Mouse (Mus musculus) forebrain, embryonic 11.5 days (tissue): Measurements from ENCODE around the gene Nop16. TPM values are rescaled to one million over a fixed set of nuclear protein-coding genes. Genes with fewer than 3 reads are reported as not detected.

Experiments
- ATAC-seq: fragments of 200-750 bp; cut with Nextera tagmentation; replicated peaks from 2 replicates; pipeline ENCODE4 v1.8.0; 2017; ENCODE audit warnings: moderate TSS enrichment; ENCODE audit not compliant: low FRiP score
- DNase-seq: peaks from one replicate; pipeline ENCODE4 v3.0.0-alpha.2; 2017; ENCODE audit warnings: low spot score
- H3K27ac ChIP-seq: fragments of 300-500 bp; sonication (generic); 2 replicates; pipeline ENCODE4 v1.5.1; 2014; ENCODE audit warnings: low read depth, low read length
- H3K27me3 ChIP-seq: fragments of 300-500 bp; sonication (generic); 2 replicates; pipeline ENCODE4 v1.6.1; 2014; ENCODE audit warnings: mild to moderate bottlenecking, low read length, mixed read lengths; ENCODE audit not compliant: control insufficient read depth, insufficient read depth
- H3K36me3 ChIP-seq: fragments of 300-500 bp; sonication (generic); 2 replicates; pipeline ENCODE4 v1.6.1; 2014; ENCODE audit warnings: mild to moderate bottlenecking, low read length, moderate library complexity, mixed read lengths; ENCODE audit not compliant: control insufficient read depth, insufficient read depth
- H3K4me1 ChIP-seq: fragments of 300-500 bp; sonication (generic); replicated peaks from 2 replicates; pipeline ENCODE4 v1.6.1; 2014; ENCODE audit warnings: low read length, mixed read lengths; ENCODE audit not compliant: control insufficient read depth, insufficient read depth
- H3K4me2 ChIP-seq: fragments of 300-500 bp; sonication (generic); 2 replicates; pipeline ENCODE4 v1.6.1; 2014; ENCODE audit warnings: low read depth, mild to moderate bottlenecking, low read length, moderate library complexity, mixed read lengths; ENCODE audit not compliant: severe bottlenecking
- H3K4me3 ChIP-seq: fragments of 300-500 bp; sonication (generic); 2 replicates; pipeline ENCODE4 v1.5.1; 2014; ENCODE audit warnings: low read depth, low read length
- H3K9ac ChIP-seq: fragments of 300-500 bp; sonication (generic); 2 replicates; pipeline ENCODE4 v1.6.1; 2014; ENCODE audit warnings: low read length
- H3K9me3 ChIP-seq: fragments of 300-500 bp; sonication (generic); 2 replicates; pipeline ENCODE4 v1.6.1; 2016; ENCODE audit warnings: low read length, mixed read lengths; ENCODE audit not compliant: control insufficient read depth
- WGBS: fragments of 180-500 bp; shearing (Covaris S2); extraction: QIAGEN DNeasy Blood & Tissue Kit; methylation state at CpG from one replicate; pipeline ENCODE4 v1.1.7; 2014; 5-methylcytosine and 5-hydroxymethylcytosine counted together
- microRNA-seq: library from miRNA; unstranded; fragments of <30 nt; microRNA quantifications from one replicate; pipeline ENCODE4, GENCODE M21; 2016; ENCODE audit not compliant: insufficient number of aligned reads
- polyA plus RNA-seq: library from polyadenylated mRNA; unstranded; fragments of >200 nt; fragmentation: Nextera tagmentation; extraction: Ambion mirVana; gene quantifications from 2 replicates; pipeline ENCODE4 v1.2.1, GENCODE M21; 2014

The Nop16 gene
- polyA plus RNA-seq, 1 experiment from 2014 or later, result 71.1 TPM

- H3K36me3 ChIP-seq, result peaks cover 16% of the 10 kb centered on the region; the same call in 1 of the 2 replicates
- no peak for ATAC-seq
- no peak overlapping the region for H3K9ac ChIP-seq
- WGBS, result 86% methylated on average over 7 of the region's 7 CpGs
- peaks cover 6% of the 10 kb centered on the region; the same call in 1 of the 2 replicates for H3K4me1 ChIP-seq
- H3K9me3 ChIP-seq, result no peaks in the 10 kb centered on the region
- no peak for DNase-seq
- no peak overlapping the region for H3K27ac ChIP-seq
- H3K27me3 ChIP-seq, result no peaks in the 10 kb centered on the region
- no peak overlapping the region for H3K4me3 ChIP-seq
- H3K4me2 ChIP-seq, result no peak overlapping the region
These were observed 27.3 kb downstream of the Nop16 start for GRCm38 (mm10) chr13:54562562-54562961.

GRCm38 (mm10) chr13:54560608-54561007 is 29.3 kb downstream of the Nop16 start:
- H3K36me3 ChIP-seq, result peaks cover 16% of the 10 kb centered on the region; the same call in 1 of the 2 replicates
- H3K4me3 ChIP-seq, result no peak overlapping the region
- no peak for DNase-seq
- H3K27me3 ChIP-seq, result no peaks in the 10 kb centered on the region
- H3K27ac ChIP-seq, result no peak overlapping the region
- 92% methylated on average over 7 of the region's 7 CpGs for WGBS
- no peaks in the 10 kb centered on the region for H3K9me3 ChIP-seq
- H3K4me2 ChIP-seq, result no peak overlapping the region
- peaks cover 6% of the 10 kb centered on the region; the same call in 1 of the 2 replicates for H3K4me1 ChIP-seq
- H3K9ac ChIP-seq, result no peak overlapping the region
- no peak for ATAC-seq

- no peak overlapping the region for H3K4me3 ChIP-seq
- H3K27ac ChIP-seq, result no peak overlapping the region
- peaks cover 6% of the 10 kb centered on the region; the same call in 1 of the 2 replicates for H3K4me1 ChIP-seq
- 96% methylated on average over 2 of the region's 2 CpGs for WGBS
- H3K9me3 ChIP-seq, result no peaks in the 10 kb centered on the region
- ATAC-seq (no peak), DNase-seq (no peak)
- no peak overlapping the region for H3K9ac ChIP-seq
- peaks cover 16% of the 10 kb centered on the region; the same call in 1 of the 2 replicates for H3K36me3 ChIP-seq
- no peaks in the 10 kb centered on the region for H3K27me3 ChIP-seq
- no peak overlapping the region for H3K4me2 ChIP-seq
These were observed 30.2 kb downstream of the Nop16 start for GRCm38 (mm10) chr13:54559656-54560055.

- Histone ChIP-seq H3K36me3 (peaks cover 16% of the 10 kb centered on the region; the same call in 1 of the 2 replicates), H3K4me1 (no peaks in the 10 kb centered on the region), H3K9ac (no peak overlapping the region), H3K27ac (no peak overlapping the region), H3K4me3 (no peak overlapping the region), H3K9me3 (no peaks in the 10 kb centered on the region), H3K4me2 (no peak overlapping the region), H3K27me3 (no peaks in the 10 kb centered on the region)
- no peak for DNase-seq
- WGBS, result 97% methylated on average over 1 of the region's 1 CpGs
- ATAC-seq, result no peak
These were observed 32.2 kb downstream of the Nop16 start for GRCm38 (mm10) chr13:54557652-54558051.

- 96% methylated on average over 3 of the region's 3 CpGs for WGBS
- DNase-seq (no peak), ATAC-seq (no peak)
- H3K9ac ChIP-seq, result no peak overlapping the region
- no peaks in the 10 kb centered on the region for H3K4me1 ChIP-seq
- no peak overlapping the region for H3K27ac ChIP-seq
- H3K9me3 ChIP-seq, result no peaks in the 10 kb centered on the region
- H3K36me3 ChIP-seq, result peaks cover 16% of the 10 kb centered on the region; the same call in 1 of the 2 replicates
- no peaks in the 10 kb centered on the region for H3K27me3 ChIP-seq
- H3K4me2 ChIP-seq, result no peak overlapping the region
- H3K4me3 ChIP-seq, result no peak overlapping the region
These were observed 33.1 kb downstream of the Nop16 start for GRCm38 (mm10) chr13:54556796-54557195.

- no peaks in the 10 kb centered on the region for H3K27me3 ChIP-seq
- peaks cover 16% of the 10 kb centered on the region; the same call in 1 of the 2 replicates for H3K36me3 ChIP-seq
- DNase-seq (no peak), ATAC-seq (no peak)
- no peaks in the 10 kb centered on the region for H3K4me1 ChIP-seq
- H3K4me3 ChIP-seq, result no peak overlapping the region
- H3K9ac ChIP-seq, result no peak overlapping the region
- no peaks in the 10 kb centered on the region for H3K9me3 ChIP-seq
- WGBS, result 93% methylated on average over 9 of the region's 9 CpGs
- no peak overlapping the region for H3K27ac ChIP-seq
- no peak overlapping the region for H3K4me2 ChIP-seq
These were observed 33.7 kb downstream of the Nop16 start for GRCm38 (mm10) chr13:54556176-54556575.

- no peak overlapping the region for H3K9ac ChIP-seq
- H3K4me1 ChIP-seq, result no peaks in the 10 kb centered on the region
- no peaks in the 10 kb centered on the region for H3K27me3 ChIP-seq
- peaks cover 2% of the 10 kb centered on the region; the same call in 1 of the 2 replicates for H3K36me3 ChIP-seq
- no peak overlapping the region for H3K27ac ChIP-seq
- DNase-seq (no peak), ATAC-seq (no peak)
- WGBS, result 86% methylated on average over 7 of the region's 7 CpGs
- H3K9me3 ChIP-seq, result no peaks in the 10 kb centered on the region
- H3K4me3 ChIP-seq, result no peak overlapping the region
- H3K4me2 ChIP-seq, result no peak overlapping the region
These were observed 41.9 kb downstream of the Nop16 start for GRCm38 (mm10) chr13:54548036-54548435.

Small RNA genes within 50 kb of the gene (microRNA-seq; reads per million reads assigned to microRNA genes)
- not detected for gene Gm24195

Other genes starting within 250 kb of the Nop16 start
- 11.8 and 13.3 TPM in 2 replicates for gene Cplx2, start 218.7 kb downstream of the Nop16 start, polyA plus RNA-seq
- gene Thoc3, start 121.2 kb downstream of the Nop16 start, polyA plus RNA-seq, result 146 and 152 TPM in 2 replicates
- gene Simc1, start 86.3 kb downstream of the Nop16 start, polyA plus RNA-seq, result 18.6 and 20.3 TPM in 2 replicates
- gene 4833439L19Rik, start 24.7 kb downstream of the Nop16 start, polyA plus RNA-seq, result 250 and 259 TPM in 2 replicates
- 26.4 and 30.3 TPM in 2 replicates for gene Arl10, start 15.1 kb downstream of the Nop16 start, polyA plus RNA-seq
- gene Higd2a, start 117 bp upstream of the Nop16 start, polyA plus RNA-seq, result 144 and 150 TPM in 2 replicates
- 20.0 TPM in 2 replicates for gene Cltb, start 21.3 kb upstream of the Nop16 start, polyA plus RNA-seq
- gene Faf2, start 31.7 kb upstream of the Nop16 start, polyA plus RNA-seq, result 83.5 and 89.2 TPM in 2 replicates
- gene Rnf44, start 103.8 kb upstream of the Nop16 start, polyA plus RNA-seq, result 124 and 126 TPM in 2 replicates
- gene Cdhr2, start 111.4 kb upstream of the Nop16 start, polyA plus RNA-seq, result not detected in 2 replicates
- gene Gprin1, start 159.8 kb upstream of the Nop16 start, polyA plus RNA-seq, result 8.2 and 13.5 TPM in 2 replicates
- gene Sncb, start 176.5 kb upstream of the Nop16 start, polyA plus RNA-seq, result 1.3 and 2.6 TPM in 2 replicates
- gene Eif4e1b, start 193.9 kb upstream of the Nop16 start, polyA plus RNA-seq, result not detected in 2 replicates
- 6.9 and 8.1 TPM in 2 replicates for gene Tspan17, start 199.3 kb upstream of the Nop16 start, polyA plus RNA-seq